Mouse (Mus musculus) liver, adult 2 months (tissue): Measurements from ENCODE around the gene Barx1. TPM values are rescaled to one million over a fixed set of nuclear protein-coding genes. Genes with fewer than 3 reads are reported as not detected.

Experiments
- DNase-seq: peaks from one replicate; pipeline ENCODE4 v3.0.0-alpha.2; 2011; ENCODE audit warnings: low read depth, low spot score; ENCODE audit errors: extremely low read depth
- H3K27ac ChIP-seq: fragments of 200-500 bp; replicated peaks from 2 replicates; pipeline ENCODE4 v1.5.1; 2012; ENCODE audit warnings: low read depth, mild to moderate bottlenecking, control low read depth, inconsistent platforms, low read length; ENCODE audit not compliant: insufficient read depth
- H3K27me3 ChIP-seq: fragments of 200-500 bp; 2 replicates; pipeline ENCODE4 v1.6.1; 2012; ENCODE audit warnings: mild to moderate bottlenecking, moderate library complexity, low read length, inconsistent platforms; ENCODE audit not compliant: control insufficient read depth, insufficient read depth
- H3K36me3 ChIP-seq: fragments of 200-500 bp; 2 replicates; pipeline ENCODE4 v1.6.1; 2012; ENCODE audit warnings: low read length, inconsistent platforms; ENCODE audit not compliant: control insufficient read depth, insufficient read depth
- H3K4me1 ChIP-seq: fragments of 200-500 bp; 2 replicates; pipeline ENCODE4 v1.6.1; 2011; ENCODE audit warnings: low read length; ENCODE audit not compliant: control insufficient read depth, insufficient read depth
- H3K4me3 ChIP-seq: fragments of 200-500 bp; 2 replicates; pipeline ENCODE4 v1.5.1; 2011; ENCODE audit warnings: low read depth, mild to moderate bottlenecking, control low read depth, low read length, moderate library complexity; ENCODE audit not compliant: insufficient read depth
- H3K79me2 ChIP-seq: fragments of 200-500 bp; 2 replicates; pipeline ENCODE4 v1.6.1; 2012; ENCODE audit warnings: inconsistent platforms, mild to moderate bottlenecking, low read length, moderate library complexity; ENCODE audit not compliant: control insufficient read depth, insufficient read depth
- H3K9ac ChIP-seq: fragments of 200-500 bp; 2 replicates; pipeline ENCODE4 v1.6.1; 2012; ENCODE audit warnings: low read depth, mild to moderate bottlenecking, control low read depth, inconsistent platforms, low read length
- CTCF ChIP-seq: fragments of 200-500 bp; IDR thresholded peaks from 2 replicates; pipeline ENCODE4 v1.5.1; 2011; ENCODE audit warnings: low read depth, low read length, control low read depth
- POLR2A ChIP-seq: fragments of 200-500 bp; IDR thresholded peaks from 2 replicates; pipeline ENCODE4 v1.6.1; 2011; ENCODE audit warnings: low read length, control low read depth; ENCODE audit not compliant: insufficient read depth; ENCODE audit errors: extremely low read depth
- whole genome bisulfite sequencing: fragments of 180-500 bp; shearing (Covaris S2); methylation state at CpG from one replicate; pipeline ENCODE4 v1.1.7; 2018; 5-methylcytosine and 5-hydroxymethylcytosine counted together
- polyA plus RNA-seq: library from polyadenylated mRNA; depleted of rRNA; stranded (reverse); fragments of >200 nt; gene quantifications from 2 replicates; pipeline ENCODE4 v1.2.3, GENCODE M21; 2012
- total RNA-seq: library from RNA; depleted of rRNA; stranded (reverse); fragments of >200 nt; gene quantifications from 2 replicates; pipeline ENCODE4 v1.2.3, GENCODE M21; 2014

Barx1 gene
- total and polyA plus RNA-seq, 2 experiments, result not detected

- Histone ChIP-seq H3K4me1 (peaks cover 3% of the 10 kb centered on the region; the same call in 1 of the 2 replicates), H3K9ac (no peak overlapping the region), H3K36me3 (no peaks in the 10 kb centered on the region), H3K79me2 (no peaks in the 10 kb centered on the region), H3K4me3 (peak overlapping the region; percentile 29), H3K27me3 (peaks cover 28% of the 10 kb centered on the region), H3K27ac (no peak overlapping the region)
- 2% methylated on average over 33 of the region's 33 CpGs for WGBS
- peak; percentile 6 for DNase-seq
- TF ChIP-seq CTCF (no peak), POLR2A (no peak)
Measured at GRCm38 (mm10) chr13:48658588-48659253, 4.1 kb upstream of the Barx1 start.

DNA sequence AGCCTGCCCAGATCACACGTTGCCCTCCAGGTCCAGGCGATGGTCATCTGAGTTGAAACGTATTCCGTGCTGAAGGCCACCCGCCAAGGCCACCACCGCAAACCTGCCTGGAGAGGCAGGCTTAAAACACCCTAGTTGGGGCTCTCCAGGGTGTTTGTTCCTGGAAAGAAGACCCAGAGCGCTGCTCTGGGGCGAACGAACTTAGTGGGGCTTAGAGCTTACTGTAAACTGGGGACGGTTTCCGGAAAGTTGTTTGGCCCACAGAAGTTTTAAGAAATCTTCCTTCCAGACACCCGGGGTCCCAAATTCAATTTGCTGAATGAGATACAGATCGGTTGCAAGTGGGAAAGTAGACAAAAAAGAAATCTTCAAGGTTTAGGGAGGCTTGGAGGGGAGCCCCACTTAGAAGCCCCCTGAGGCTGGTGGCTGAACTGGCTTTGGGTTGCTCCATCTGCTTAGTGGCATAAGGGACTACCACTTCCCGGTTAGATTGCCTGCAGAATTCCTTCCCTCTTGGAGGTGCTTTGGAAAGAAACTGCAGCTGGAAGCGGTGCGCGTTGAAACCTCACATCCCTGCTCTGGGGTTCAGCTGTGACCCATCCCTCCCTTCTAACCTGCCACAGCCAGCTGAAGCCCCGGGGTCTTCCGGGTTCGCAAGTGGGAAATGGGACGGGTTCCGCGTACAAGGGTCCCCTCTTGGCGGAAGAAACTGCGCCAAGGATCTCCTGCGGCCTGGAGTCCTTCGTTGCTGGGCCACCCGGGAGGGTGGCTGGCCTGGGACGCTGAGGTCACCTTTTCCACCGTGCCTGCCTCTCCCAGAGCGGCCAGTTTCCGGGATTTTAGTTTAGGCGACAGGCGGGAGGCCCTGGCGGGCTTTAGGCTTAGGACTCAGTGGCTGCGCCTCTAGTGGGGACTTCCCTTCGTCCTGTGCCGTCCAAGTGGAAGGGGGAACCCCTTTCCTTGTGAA is 3.3 kb upstream of the Barx1 start:
- H3K79me2 ChIP-seq, result no peaks in the 10 kb centered on the region
- H3K9ac ChIP-seq, result no peak overlapping the region
- H3K4me3 ChIP-seq, result peak overlapping the region; percentile 13; the same call in 1 of the 2 replicates
- TF ChIP-seq CTCF, result no peak
- TF ChIP-seq POLR2A, result no peak
- no peak for DNase-seq
- no peaks in the 10 kb centered on the region for H3K36me3 ChIP-seq
- no peak overlapping the region for H3K27ac ChIP-seq
- H3K27me3 ChIP-seq, result peaks cover 33% of the 10 kb centered on the region
- H3K4me1 ChIP-seq, result peaks cover 3% of the 10 kb centered on the region; the same call in 1 of the 2 replicates
- WGBS, result 6% methylated on average over 38 of the region's 38 CpGs

DNA sequence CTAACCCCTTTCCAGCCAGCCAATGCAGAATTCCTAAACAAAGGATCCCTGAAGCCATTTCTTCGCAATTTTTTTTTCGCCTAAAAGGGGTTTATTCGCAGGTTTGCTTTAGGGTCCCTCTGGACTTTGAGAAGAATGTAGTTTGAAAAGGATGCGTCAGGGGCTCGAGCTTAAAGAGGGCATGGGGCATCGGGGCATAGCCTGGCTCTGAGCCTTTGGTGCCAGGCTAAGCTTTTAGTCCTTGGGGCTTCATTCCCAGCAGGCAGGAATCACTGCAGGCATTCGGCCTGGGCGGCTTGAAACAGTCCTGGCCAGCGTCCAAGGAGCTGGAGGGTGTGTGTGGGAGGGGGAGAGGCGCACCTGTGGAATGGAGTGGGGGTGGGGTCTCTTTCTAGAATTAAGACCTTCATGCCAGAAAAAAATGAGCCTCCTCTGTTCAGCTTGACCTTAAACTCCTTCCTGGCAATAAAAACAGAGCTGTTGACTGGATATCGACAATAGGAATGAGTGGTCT is 2.5 kb upstream of the Barx1 start:
- peaks cover 33% of the 10 kb centered on the region for H3K27me3 ChIP-seq
- WGBS, result 9% methylated on average over 11 of the region's 11 CpGs

DNA sequence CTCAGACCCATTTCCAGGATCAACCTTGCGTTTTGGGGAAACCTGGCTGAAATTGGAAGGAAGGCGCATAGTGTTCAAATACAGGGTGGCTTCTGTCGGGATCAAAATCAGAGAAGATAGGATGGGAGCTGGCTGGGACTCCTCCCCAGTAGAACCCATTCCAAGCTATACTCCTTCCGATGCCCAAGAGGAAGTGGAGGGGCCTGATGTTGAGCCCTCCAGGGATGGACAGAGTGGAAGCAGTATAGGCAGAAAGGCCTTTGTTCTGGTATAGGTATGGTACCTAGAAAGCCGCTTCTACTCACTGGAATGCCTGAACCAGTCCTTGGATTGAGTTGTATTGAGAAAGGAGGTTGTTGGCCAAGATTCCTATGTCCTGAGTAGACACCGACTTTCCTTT is 2.1 kb upstream of the Barx1 start:
- peaks cover 35% of the 10 kb centered on the region for H3K27me3 ChIP-seq
- no peak for DNase-seq
- H3K36me3 ChIP-seq, result no peaks in the 10 kb centered on the region
- WGBS, result 26% methylated on average over 6 of the region's 6 CpGs
- no peak overlapping the region for H3K9ac ChIP-seq
- H3K27ac ChIP-seq, result no peak overlapping the region
- no peak overlapping the region for H3K4me3 ChIP-seq
- peaks cover 3% of the 10 kb centered on the region; the same call in 1 of the 2 replicates for H3K4me1 ChIP-seq
- H3K79me2 ChIP-seq, result no peaks in the 10 kb centered on the region
- TF ChIP-seq POLR2A (no peak), CTCF (no peak)

More for the DNA sequence above, 2.5 kb upstream of the Barx1 start:
- DNase-seq, result no peak
- no peaks in the 10 kb centered on the region for H3K79me2 ChIP-seq
- H3K4me1 ChIP-seq, result peaks cover 3% of the 10 kb centered on the region; the same call in 1 of the 2 replicates
- no peak overlapping the region for H3K27ac ChIP-seq
- no peak overlapping the region for H3K4me3 ChIP-seq
- no peak overlapping the region for H3K9ac ChIP-seq
- TF ChIP-seq CTCF (no peak), POLR2A (no peak)
- no peaks in the 10 kb centered on the region for H3K36me3 ChIP-seq

- no peak for TF ChIP-seq CTCF
- TF ChIP-seq POLR2A, result no peak
- Histone ChIP-seq H3K9ac (no peak overlapping the region), H3K27ac (no peak overlapping the region), H3K36me3 (no peaks in the 10 kb centered on the region), H3K79me2 (no peaks in the 10 kb centered on the region), H3K27me3 (peaks cover 40% of the 10 kb centered on the region), H3K4me1 (peaks cover 3% of the 10 kb centered on the region; the same call in 1 of the 2 replicates), H3K4me3 (no peak overlapping the region)
- WGBS, result 0% methylated on average over 1 of the region's 1 CpGs
- DNase-seq, result no peak
Measured at GRCm38 (mm10) chr13:48661561-48661960, 1.2 kb upstream of the Barx1 start.
